Mouse (Mus musculus) liver, embryonic 15.5 days (tissue): Measurements from ENCODE around the gene Mrps25. TPM values are rescaled to one million over a fixed set of nuclear protein-coding genes. Genes with fewer than 3 reads are reported as not detected.

ENCODE experiments used
- ATAC-seq: fragments of 200-750 bp; cut with Nextera tagmentation; 2 replicates; pipeline ENCODE4 v1.8.0; 2017; ENCODE audit warnings: moderate number of reproducible peaks, mild to moderate bottlenecking, moderate library complexity; ENCODE audit not compliant: insufficient read depth
- H3K27ac ChIP-seq: fragments of 300-500 bp; sonication (generic); replicated peaks from 2 replicates; pipeline ENCODE4 v1.5.1; 2015; ENCODE audit warnings: mild to moderate bottlenecking, inconsistent platforms
- H3K27me3 ChIP-seq: fragments of 300-500 bp; sonication (generic); 2 replicates; pipeline ENCODE4 v1.6.1; 2015; ENCODE audit warnings: mild to moderate bottlenecking, inconsistent platforms
- H3K36me3 ChIP-seq: fragments of 300-500 bp; sonication (generic); replicated peaks from 2 replicates; pipeline ENCODE4 v1.6.1; 2015; ENCODE audit warnings: moderate library complexity, mild to moderate bottlenecking, inconsistent platforms
- H3K4me1 ChIP-seq: fragments of 300-500 bp; sonication (generic); replicated peaks from 2 replicates; pipeline ENCODE4 v1.6.1; 2015; ENCODE audit warnings: inconsistent platforms
- H3K4me2 ChIP-seq: fragments of 300-500 bp; sonication (generic); 2 replicates; pipeline ENCODE4 v1.6.1; 2015; ENCODE audit warnings: moderate library complexity, mild to moderate bottlenecking, inconsistent platforms
- H3K4me3 ChIP-seq: fragments of 300-500 bp; sonication (generic); replicated peaks from 2 replicates; pipeline ENCODE4 v1.5.1; 2015; ENCODE audit warnings: mild to moderate bottlenecking, inconsistent platforms
- H3K9ac ChIP-seq: fragments of 300-500 bp; sonication (generic); 2 replicates; pipeline ENCODE4 v1.6.1; 2015; ENCODE audit warnings: moderate library complexity, mild to moderate bottlenecking, inconsistent platforms
- H3K9me3 ChIP-seq: fragments of 300-500 bp; sonication (generic); replicated peaks from 2 replicates; pipeline ENCODE4 v1.6.1; 2016; ENCODE audit warnings: inconsistent platforms
- WGBS: fragments of 180-500 bp; shearing (Covaris S2); methylation state at CpG from one replicate; pipeline ENCODE4 v1.1.7; 2015; ENCODE audit warnings: mixed read lengths; ENCODE audit not compliant: insufficient replicate concordance; 5-methylcytosine and 5-hydroxymethylcytosine counted together
- polyA plus RNA-seq: library from polyadenylated mRNA; unstranded; fragments of >200 nt; fragmentation: Nextera tagmentation; extraction: Ambion mirVana; gene quantifications from 2 replicates; pipeline ENCODE4 v1.2.1, GENCODE M21; 2015

Mrps25 gene
- polyA plus RNA-seq, 1 experiment from 2014 or later: 42.4 TPM

- H3K36me3 ChIP-seq: 0 out of 2 replicates have a peak, but pooled peaks cover 5% of the 10 kb centered on the region
- H3K27ac ChIP-seq: no peak overlapping the region
- H3K9ac ChIP-seq: no peak overlapping the region
- 46% methylated on average over 1 of the region's 1 CpGs for WGBS
- no peaks in the 10 kb centered on the region for H3K9me3 ChIP-seq
- no peak overlapping the region for H3K4me3 ChIP-seq
- no peaks in the 10 kb centered on the region for H3K27me3 ChIP-seq
- ATAC-seq: no peak
- H3K4me1 ChIP-seq: peaks cover 8% of the 10 kb centered on the region
- H3K4me2 ChIP-seq: no peak overlapping the region
Observed at GRCm38 (mm10) chr6:92126861-92127468, 56.9 kb downstream of the Mrps25 start.

GRCm38 (mm10) chr6:92124547-92124946, 59.3 kb downstream of the Mrps25 start:
- H3K36me3 ChIP-seq: 0 out of 2 replicates have a peak, but pooled peaks cover 5% of the 10 kb centered on the region
- no peak overlapping the region for H3K4me3 ChIP-seq
- no peak for ATAC-seq
- no peak overlapping the region for H3K4me2 ChIP-seq
- no peaks in the 10 kb centered on the region for H3K4me1 ChIP-seq
- no peak overlapping the region for H3K9ac ChIP-seq
- H3K27me3 ChIP-seq: no peaks in the 10 kb centered on the region
- no peaks in the 10 kb centered on the region for H3K9me3 ChIP-seq
- no peak overlapping the region for H3K27ac ChIP-seq

Other genes starting within 250 kb of the Mrps25 start
- gene Fgd5, start 205.2 kb downstream of the Mrps25 start, polyA plus RNA-seq: 2.0 and 2.8 TPM in 2 replicates
- 6.8 and 8.5 TPM in 2 replicates for gene Nr2c2, start 92.6 kb downstream of the Mrps25 start, polyA plus RNA-seq
- gene Rbsn, start 30.9 kb upstream of the Mrps25 start, polyA plus RNA-seq: 6.6 and 7.6 TPM in 2 replicates
- gene Trh, start 60.6 kb upstream of the Mrps25 start, polyA plus RNA-seq: not detected in 2 replicates